Mouse (Mus musculus): Measurements from ENCODE around the gene Slc40a1. TPM values are rescaled to one million over a fixed set of nuclear protein-coding genes. Genes with fewer than 3 reads are reported as not detected.

Slc40a1 gene
- polyA plus RNA-seq (2016; fragmentation: Nextera tagmentation; extraction: Ambion mirVana) = 85.3 and 85.7 TPM in 2 replicates

GRCm38 (mm10) chr1:45926393-45926763 is at the start of gene Slc40a1:
Gene Slc40a1, minus strand, starts transcription at chr1:45926523.
- Histone ChIP-seq H3K4me2 (peak within 1 kb of the TSS; percentile 77), H3K9me3 (replicated peaks) (no peaks in the 10 kb centered on the region), H3K36me3 (peaks cover 19% of the 10 kb centered on the region), H3K4me1 (peaks cover 46% of the 10 kb centered on the region), H3K9ac (peak within 1 kb of the TSS; percentile 86), H3K27ac (peak within 1 kb of the TSS; percentile 96), H3K27me3 (replicated peaks) (no peaks in the 10 kb centered on the region), H3K4me3 (peak within 1 kb of the TSS; percentile 77)
- peak; percentile 93 for ATAC-seq
- 5% methylated on average over 9 of the region's 9 CpGs for WGBS (ENCODE audit: insufficient replicate concordance)

GRCm38 (mm10) chr1:45971314-45971713 is 45.0 kb upstream of the Slc40a1 start:
- WGBS (ENCODE audit: insufficient replicate concordance) = 49% methylated on average over 4 of the region's 4 CpGs
- no peak overlapping the region for H3K4me3 ChIP-seq
- H3K4me2 ChIP-seq = no peak overlapping the region
- no peaks in the 10 kb centered on the region for H3K9me3 ChIP-seq (replicated peaks)
- H3K27ac ChIP-seq = no peak overlapping the region
- 0 out of 2 replicates have a peak, but pooled peaks cover 2% of the 10 kb centered on the region for H3K4me1 ChIP-seq
- no peaks in the 10 kb centered on the region for H3K27me3 ChIP-seq (replicated peaks)
- no peak overlapping the region for H3K9ac ChIP-seq
- no peak for ATAC-seq
- no peaks in the 10 kb centered on the region for H3K36me3 ChIP-seq

GRCm38 (mm10) chr1:45948988-45949387 is 22.7 kb upstream of the Slc40a1 start:
- H3K4me1 ChIP-seq = no peaks in the 10 kb centered on the region
- H3K9me3 ChIP-seq (replicated peaks) = no peaks in the 10 kb centered on the region
- no peaks in the 10 kb centered on the region; the same call in 1 of the 2 replicates for H3K27me3 ChIP-seq (replicated peaks)
- no peak overlapping the region for H3K27ac ChIP-seq
- H3K36me3 ChIP-seq = no peaks in the 10 kb centered on the region
- no peak overlapping the region for H3K4me3 ChIP-seq
- ATAC-seq = no peak
- WGBS (ENCODE audit: insufficient replicate concordance) = 48% methylated on average over 2 of the region's 2 CpGs
- no peak overlapping the region for H3K9ac ChIP-seq
- H3K4me2 ChIP-seq = no peak overlapping the region

- H3K9ac ChIP-seq = no peak overlapping the region
- H3K36me3 ChIP-seq = no peaks in the 10 kb centered on the region
- H3K4me1 ChIP-seq = no peaks in the 10 kb centered on the region
- H3K4me3 ChIP-seq = no peak overlapping the region
- H3K9me3 ChIP-seq (replicated peaks) = no peaks in the 10 kb centered on the region
- no peak overlapping the region for H3K27ac ChIP-seq
- 7% methylated on average over 1 of the region's 1 CpGs for WGBS (ENCODE audit: insufficient replicate concordance)
- ATAC-seq = no peak
- H3K27me3 ChIP-seq (replicated peaks) = peaks cover 8% of the 10 kb centered on the region
- no peak overlapping the region for H3K4me2 ChIP-seq
Observed at GRCm38 (mm10) chr1:45947843-45948242, 21.5 kb upstream of the Slc40a1 start.

- H3K36me3 ChIP-seq = no peaks in the 10 kb centered on the region
- no peak overlapping the region for H3K27ac ChIP-seq
- H3K9me3 ChIP-seq (replicated peaks) = no peaks in the 10 kb centered on the region
- H3K9ac ChIP-seq = no peak overlapping the region
- ATAC-seq = no peak
- peaks cover 18% of the 10 kb centered on the region for H3K4me1 ChIP-seq
- H3K4me2 ChIP-seq = no peak overlapping the region
- H3K27me3 ChIP-seq (replicated peaks) = peaks cover 4% of the 10 kb centered on the region
- no peak overlapping the region for H3K4me3 ChIP-seq
Observed at GRCm38 (mm10) chr1:45931127-45931526, 4.8 kb upstream of the Slc40a1 start.

GRCm38 (mm10) chr1:45926911-45927310 is 588 bp upstream of the Slc40a1 start:
- H3K4me3 ChIP-seq = peak overlapping the region; percentile 77

GRCm38 (mm10) chr1:45925500-45926392 is 577 bp downstream of the Slc40a1 start:
- under 1% methylated on average over 50 of the region's 53 CpGs for WGBS (ENCODE audit: insufficient replicate concordance)
- Histone ChIP-seq H3K36me3 (peaks cover 25% of the 10 kb centered on the region), H3K9me3 (replicated peaks) (no peaks in the 10 kb centered on the region), H3K4me3 (peak overlapping the region; percentile 77), H3K9ac (peak overlapping the region; percentile 86), H3K4me2 (peak overlapping the region; percentile 77), H3K27ac (peak overlapping the region; percentile 96), H3K27me3 (replicated peaks) (no peaks in the 10 kb centered on the region), H3K4me1 (peaks cover 49% of the 10 kb centered on the region)
- peak; percentile 90 for ATAC-seq

More at GRCm38 (mm10) chr1:45926911-45927310, 588 bp upstream of the Slc40a1 start:
- H3K36me3 ChIP-seq = peaks cover 19% of the 10 kb centered on the region
- 29% methylated on average over 3 of the region's 3 CpGs for WGBS (ENCODE audit: insufficient replicate concordance)
- no peaks in the 10 kb centered on the region for H3K27me3 ChIP-seq (replicated peaks)
- H3K27ac ChIP-seq = peak overlapping the region; percentile 96
- H3K4me2 ChIP-seq = peak overlapping the region; percentile 77
- 0 out of 2 replicates have a peak, but pooled peaks have one; percentile 0 for ATAC-seq
- H3K9ac ChIP-seq = peak overlapping the region; percentile 86
- H3K9me3 ChIP-seq (replicated peaks) = no peaks in the 10 kb centered on the region
- H3K4me1 ChIP-seq = peaks cover 46% of the 10 kb centered on the region

- ATAC-seq = peak; percentile 43
- peak overlapping the region; percentile 77 for H3K4me3 ChIP-seq
- H3K9me3 ChIP-seq (replicated peaks) = no peaks in the 10 kb centered on the region
- peak overlapping the region; percentile 77 for H3K4me2 ChIP-seq
- H3K27me3 ChIP-seq (replicated peaks) = no peaks in the 10 kb centered on the region
- WGBS (ENCODE audit: insufficient replicate concordance) = 3% methylated on average over 7 of the region's 7 CpGs
- peak overlapping the region; percentile 96 for H3K27ac ChIP-seq
- peak overlapping the region; percentile 86 for H3K9ac ChIP-seq
- H3K36me3 ChIP-seq = peaks cover 27% of the 10 kb centered on the region
- peaks cover 49% of the 10 kb centered on the region for H3K4me1 ChIP-seq
Observed at GRCm38 (mm10) chr1:45925131-45925499, 1.2 kb downstream of the Slc40a1 start.

GRCm38 (mm10) chr1:45924516-45924915 is 1.8 kb downstream of the Slc40a1 start:
- Histone ChIP-seq H3K9ac (peak overlapping the region; percentile 86), H3K27ac (peak overlapping the region; percentile 96; the same call in 1 of the 2 replicates)
- 62% methylated on average over 7 of the region's 7 CpGs for WGBS (ENCODE audit: insufficient replicate concordance)

GRCm38 (mm10) chr1:45923306-45923705 is 3.0 kb downstream of the Slc40a1 start:
- ATAC-seq = no peak
- Histone ChIP-seq H3K9me3 (replicated peaks) (no peaks in the 10 kb centered on the region), H3K4me2 (peak overlapping the region; percentile 77), H3K27ac (no peak overlapping the region), H3K36me3 (peaks cover 44% of the 10 kb centered on the region), H3K4me3 (peak overlapping the region; percentile 13; the same call in 1 of the 2 replicates), H3K4me1 (peaks cover 49% of the 10 kb centered on the region), H3K9ac (peak overlapping the region; percentile 22; the same call in 1 of the 2 replicates), H3K27me3 (replicated peaks) (no peaks in the 10 kb centered on the region)
- 83% methylated on average over 4 of the region's 4 CpGs for WGBS (ENCODE audit: insufficient replicate concordance)

More at GRCm38 (mm10) chr1:45924516-45924915, 1.8 kb downstream of the Slc40a1 start:
- Histone ChIP-seq H3K4me3 (peak overlapping the region; percentile 77), H3K36me3 (peaks cover 32% of the 10 kb centered on the region), H3K4me1 (peaks cover 49% of the 10 kb centered on the region), H3K9me3 (replicated peaks) (no peaks in the 10 kb centered on the region), H3K4me2 (peak overlapping the region; percentile 77), H3K27me3 (replicated peaks) (no peaks in the 10 kb centered on the region)
- ATAC-seq = no peak

- Histone ChIP-seq H3K4me3 (no peak overlapping the region), H3K36me3 (peaks cover 67% of the 10 kb centered on the region), H3K9me3 (replicated peaks) (no peaks in the 10 kb centered on the region), H3K4me2 (no peak overlapping the region), H3K27me3 (replicated peaks) (no peaks in the 10 kb centered on the region), H3K4me1 (peaks cover 29% of the 10 kb centered on the region), H3K9ac (no peak overlapping the region), H3K27ac (peak overlapping the region; percentile 32; the same call in 1 of the 2 replicates)
- WGBS (ENCODE audit: insufficient replicate concordance) = 85% methylated on average over 3 of the region's 3 CpGs
- ATAC-seq = no peak
Observed at GRCm38 (mm10) chr1:45920703-45921102, 5.6 kb downstream of the Slc40a1 start.

GRCm38 (mm10) chr1:45919752-45920151 is 6.6 kb downstream of the Slc40a1 start:
- Histone ChIP-seq H3K27me3 (replicated peaks) (no peaks in the 10 kb centered on the region), H3K27ac (no peak overlapping the region), H3K36me3 (peaks cover 74% of the 10 kb centered on the region), H3K9me3 (replicated peaks) (no peaks in the 10 kb centered on the region), H3K4me2 (no peak overlapping the region), H3K4me1 (peaks cover 26% of the 10 kb centered on the region), H3K4me3 (no peak overlapping the region), H3K9ac (no peak overlapping the region)
- no peak for ATAC-seq
- WGBS (ENCODE audit: insufficient replicate concordance) = 96% methylated on average over 1 of the region's 1 CpGs

Data from liver, embryonic 12.5 days (tissue).